Mouse (Mus musculus) liver, embryonic 14.5 days (tissue): ENCODE measurements around the gene Gm21680. TPM values are rescaled to one million over a fixed set of nuclear protein-coding genes. Genes with fewer than 3 reads are reported as not detected.
"Not testable (repeated sequence)": the region's sequence is repeated elsewhere in the genome, so short reads cannot be mapped to it uniquely, and the experiment has no call there.

Source experiments
- ATAC-seq: fragments of 200-750 bp; cut with Nextera tagmentation; 2 replicates; pipeline ENCODE4 v1.8.0; 2017; ENCODE audit warnings: moderate number of reproducible peaks, mild to moderate bottlenecking, moderate library complexity; ENCODE audit not compliant: insufficient read depth
- DNase-seq, 3 experiments: peaks; one replicate each; pipeline ENCODE4 v3.0.0-alpha.2; 2012 to 2013; ENCODE audit warnings: low read depth in 3 of 3, low spot score in 3 of 3
- H3K27ac ChIP-seq: fragments of 300-500 bp; sonication (generic); 2 replicates; pipeline ENCODE4 v1.5.1; 2014; ENCODE audit warnings: moderate library complexity, mild to moderate bottlenecking, control low read depth, inconsistent platforms
- H3K27me3 ChIP-seq: fragments of 300-500 bp; sonication (generic); 2 replicates; pipeline ENCODE4 v1.6.1; 2014; ENCODE audit warnings: mild to moderate bottlenecking, low read length, moderate library complexity; ENCODE audit not compliant: control insufficient read depth, insufficient read depth
- H3K36me3 ChIP-seq: fragments of 300-500 bp; sonication (generic); replicated peaks from 2 replicates; pipeline ENCODE4 v1.6.1; 2014; ENCODE audit warnings: low read depth; ENCODE audit not compliant: control insufficient read depth, insufficient read depth
- H3K4me1 ChIP-seq, 2 experiments: fragments of 200-500 bp in 1 of 2; fragments of 300-500 bp in 1 of 2; sonication (generic) in 1 of 2; replicated peaks; 2 replicates each; pipeline ENCODE4 v1.6.1; 2012 to 2014; ENCODE audit warnings: antibody characterized with exemption in 1 of 2, inconsistent platforms in 1 of 2, low read length in 1 of 2; ENCODE audit not compliant: control insufficient read depth in 2 of 2, insufficient read depth in 2 of 2
- H3K4me2 ChIP-seq: fragments of 300-500 bp; sonication (generic); 2 replicates; pipeline ENCODE4 v1.6.1; 2014; ENCODE audit warnings: low read depth, mild to moderate bottlenecking, control low read depth, moderate library complexity
- H3K4me3 ChIP-seq, 2 experiments: fragments of 200-500 bp in 1 of 2; fragments of 300-500 bp in 1 of 2; sonication (generic) in 1 of 2; 2 replicates each; pipeline ENCODE4 v1.5.1; 2012 to 2014; ENCODE audit warnings: low read depth in 2 of 2, low read length in 2 of 2, mild to moderate bottlenecking in 2 of 2, control low read depth in 1 of 2, inconsistent platforms in 1 of 2, moderate library complexity in 1 of 2; ENCODE audit not compliant: insufficient read depth in 1 of 2
- H3K9ac ChIP-seq: fragments of 300-500 bp; sonication (generic); replicated peaks from 2 replicates; pipeline ENCODE4 v1.6.1; 2014; ENCODE audit warnings: mild to moderate bottlenecking, control low read depth, moderate library complexity
- H3K9me3 ChIP-seq: fragments of 300-500 bp; sonication (generic); 2 replicates; pipeline ENCODE4 v1.6.1; 2016; ENCODE audit warnings: low read length, mixed read lengths; ENCODE audit not compliant: control insufficient read depth
- WGBS: fragments of 180-500 bp; shearing (Covaris S2); extraction: QIAGEN DNeasy Blood & Tissue Kit; methylation state at CpG from one replicate; pipeline ENCODE4 v1.1.7; 2014; ENCODE audit not compliant: insufficient replicate concordance; 5-methylcytosine and 5-hydroxymethylcytosine counted together
- polyA plus RNA-seq, 2 experiments: library from polyadenylated mRNA; depleted of rRNA in 1 of 2; stranded (reverse) in 1 of 2; unstranded in 1 of 2; fragments of >200 nt; fragmentation: Nextera tagmentation in 1 of 2; extraction: Ambion mirVana in 1 of 2; gene quantifications; 2 replicates each; pipeline versions ENCODE4 v1.2.1 to v1.2.3; 2012 to 2014

Gene Gm21680
- polyA plus RNA-seq, 2 experiments, result not detected

DNA sequence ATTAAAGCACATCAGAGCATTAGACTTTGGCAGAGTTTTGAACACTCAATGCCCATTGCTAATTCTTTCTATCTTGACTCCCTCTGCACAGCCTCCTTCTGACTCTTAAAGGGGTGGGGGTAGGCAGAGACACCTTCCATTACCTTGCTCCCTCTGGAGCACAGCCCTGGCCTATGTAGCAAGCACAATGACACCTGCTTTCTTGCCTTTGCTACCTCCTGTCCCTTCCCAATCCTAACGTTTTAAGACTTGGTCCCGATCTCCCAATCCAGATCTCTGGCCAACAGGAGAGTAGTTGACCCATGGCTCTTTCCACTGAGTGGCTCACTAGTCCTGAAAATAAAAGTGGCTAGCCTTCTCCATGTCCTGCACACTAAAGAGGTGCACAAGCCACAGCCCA is 27.1 kb downstream of the Gm21680 start:
- not testable (repeated sequence) for H3K9me3 ChIP-seq, ATAC-seq, DNase-seq, H3K4me2 ChIP-seq, H3K36me3 ChIP-seq, H3K4me1 ChIP-seq, H3K27me3 ChIP-seq, H3K9ac ChIP-seq, H3K27ac ChIP-seq, H3K4me3 ChIP-seq
- 52% methylated on average over 2 of the region's 2 CpGs for WGBS

DNA sequence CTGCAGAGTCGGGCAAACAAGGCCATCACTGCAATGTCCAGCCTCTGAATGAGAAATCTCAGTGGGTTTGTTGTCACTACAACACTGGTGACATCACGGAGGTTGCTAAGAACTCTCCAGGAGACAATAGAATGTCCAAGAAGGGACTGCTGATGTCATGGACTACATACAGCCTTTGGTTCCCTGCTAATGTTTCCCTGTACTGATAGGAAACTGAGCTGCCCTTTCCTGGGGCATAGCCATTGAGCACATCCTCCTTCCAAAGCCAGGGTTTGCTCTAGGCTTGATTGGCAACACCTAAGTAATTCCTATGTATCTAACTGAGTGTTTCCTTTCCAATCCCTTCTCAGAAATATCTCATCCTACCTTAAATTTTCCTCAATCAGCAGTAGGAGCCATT is 30.2 kb downstream of the Gm21680 start, which contains the start of gene Gm21663:
Gene Gm21663, minus strand, starts transcription at position 101 of the 400 bp plus-strand sequence.
- H3K9me3 ChIP-seq, H3K36me3 ChIP-seq, H3K27ac ChIP-seq, H3K4me3 ChIP-seq, H3K4me2 ChIP-seq, H3K9ac ChIP-seq, H3K27me3 ChIP-seq, ATAC-seq, DNase-seq, H3K4me1 ChIP-seq: not testable (repeated sequence)
- 31% methylated on average over 2 of the region's 2 CpGs for WGBS

Other genes starting within 250 kb of the Gm21680 start
- 0.16 and 0.22 TPM in 2 replicates for gene Actr3b, start 212.7 kb downstream of the Gm21680 start, polyA plus RNA-seq (2012; rRNA removed)
- 0.56 and 0.71 TPM in 2 replicates for gene Actr3b, start 212.7 kb downstream of the Gm21680 start, polyA plus RNA-seq (2014; fragmentation: Nextera tagmentation; extraction: Ambion mirVana)
- gene Gm21663, start 30.3 kb downstream of the Gm21680 start, polyA plus RNA-seq (2012; rRNA removed), result not detected in 2 replicates
- gene Gm21663, start 30.3 kb downstream of the Gm21680 start, polyA plus RNA-seq (2014; fragmentation: Nextera tagmentation; extraction: Ambion mirVana), result not detected in 2 replicates
- gene Gm21671, start 18.2 kb downstream of the Gm21680 start, polyA plus RNA-seq (2012; rRNA removed), result not detected in 2 replicates
- gene Gm21671, start 18.2 kb downstream of the Gm21680 start, polyA plus RNA-seq (2014; fragmentation: Nextera tagmentation; extraction: Ambion mirVana), result not detected in 2 replicates
- gene Gm21698, start 16.0 kb upstream of the Gm21680 start, polyA plus RNA-seq (2012; rRNA removed), result not detected in 2 replicates
- not detected in 2 replicates for gene Gm21698, start 16.0 kb upstream of the Gm21680 start, polyA plus RNA-seq (2014; fragmentation: Nextera tagmentation; extraction: Ambion mirVana)
- not detected in 2 replicates for gene Gm1979, start 32.1 kb upstream of the Gm21680 start, polyA plus RNA-seq (2012; rRNA removed)
- not detected in 2 replicates for gene Gm1979, start 32.1 kb upstream of the Gm21680 start, polyA plus RNA-seq (2014; fragmentation: Nextera tagmentation; extraction: Ambion mirVana)
- not detected in 2 replicates for gene Gm5862, start 50.3 kb upstream of the Gm21680 start, polyA plus RNA-seq (2012; rRNA removed)
- gene Gm5862, start 50.3 kb upstream of the Gm21680 start, polyA plus RNA-seq (2014; fragmentation: Nextera tagmentation; extraction: Ambion mirVana), result not detected in 2 replicates
- not detected in 2 replicates for gene Speer4a, start 66.9 kb upstream of the Gm21680 start, polyA plus RNA-seq (2012; rRNA removed)
- gene Speer4a, start 66.9 kb upstream of the Gm21680 start, polyA plus RNA-seq (2014; fragmentation: Nextera tagmentation; extraction: Ambion mirVana), result not detected in 2 replicates
- gene Gm7347, start 85.9 kb upstream of the Gm21680 start, polyA plus RNA-seq (2012; rRNA removed), result not detected in 2 replicates
- gene Gm7347, start 85.9 kb upstream of the Gm21680 start, polyA plus RNA-seq (2014; fragmentation: Nextera tagmentation; extraction: Ambion mirVana), result not detected in 2 replicates
- gene Gm10471, start 116.6 kb upstream of the Gm21680 start, polyA plus RNA-seq (2012; rRNA removed), result not detected in 2 replicates
- not detected in 2 replicates for gene Gm10471, start 116.6 kb upstream of the Gm21680 start, polyA plus RNA-seq (2014; fragmentation: Nextera tagmentation; extraction: Ambion mirVana)
- gene 5031410I06Rik, start 132.7 kb upstream of the Gm21680 start, polyA plus RNA-seq (2012; rRNA removed), result not detected in 2 replicates
- not detected in 2 replicates for gene 5031410I06Rik, start 132.7 kb upstream of the Gm21680 start, polyA plus RNA-seq (2014; fragmentation: Nextera tagmentation; extraction: Ambion mirVana)
- gene Gm10220, start 148.8 kb upstream of the Gm21680 start, polyA plus RNA-seq (2012; rRNA removed), result not detected in 2 replicates
- not detected in 2 replicates for gene Gm10220, start 148.8 kb upstream of the Gm21680 start, polyA plus RNA-seq (2014; fragmentation: Nextera tagmentation; extraction: Ambion mirVana)